Mouse (Mus musculus) naive thymus-derived CD4-positive, alpha-beta T cell, adult 5 months (primary cell): ENCODE results near the gene Msn. TPM values are rescaled to one million over a fixed set of nuclear protein-coding genes. Genes with fewer than 3 reads are reported as not detected.

ENCODE experiments used
- polyA plus RNA-seq: library from polyadenylated mRNA; unstranded; fragments of 100-300 nt; shearing (Covaris generic); gene quantifications from one replicate; pipeline ENCODE4 v1.2.1, GENCODE M21; 2017

The Msn gene
- 1,214 TPM for polyA plus RNA-seq

GRCm38 (mm10) chrX:96095509-96096499 lies at the start of gene Msn:
Gene Msn, plus strand, starts transcription at chrX:96096042.

Other genes with a start within 250 kb of the Msn start
- gene Las1l, start 139.1 kb upstream of the Msn start, polyA plus RNA-seq = 150 TPM
- not detected for gene Vsig4, start 197.4 kb downstream of the Msn start, polyA plus RNA-seq